Mouse (Mus musculus) embryonic facial prominence, embryonic 13.5 days (tissue): Measurements from ENCODE around the gene Dhx9. TPM values are rescaled to one million over a fixed set of nuclear protein-coding genes. Genes with fewer than 3 reads are reported as not detected.
"Not testable (repeated sequence)": the region's sequence is repeated elsewhere in the genome, so short reads cannot be mapped to it uniquely, and the experiment has no call there.

ENCODE experiments used
- ATAC-seq: fragments of 200-750 bp; cut with Nextera tagmentation; 2 replicates; pipeline ENCODE4 v1.8.0; 2017; ENCODE audit warnings: low read depth; ENCODE audit not compliant: insufficient number of reproducible peaks, insufficient read depth, low FRiP score, low TSS enrichment
- H3K27ac ChIP-seq: fragments of 300-500 bp; sonication (generic); 2 replicates; pipeline ENCODE4 v1.5.1; 2015; ENCODE audit warnings: moderate library complexity, mild to moderate bottlenecking, inconsistent platforms
- H3K27me3 ChIP-seq: fragments of 300-500 bp; sonication (generic); 2 replicates; pipeline ENCODE4 v1.6.1; 2015; ENCODE audit warnings: mild to moderate bottlenecking, inconsistent platforms
- H3K36me3 ChIP-seq: fragments of 300-500 bp; sonication (generic); 2 replicates; pipeline ENCODE4 v1.6.1; 2015; ENCODE audit warnings: mild to moderate bottlenecking, inconsistent platforms
- H3K4me1 ChIP-seq: fragments of 300-500 bp; sonication (generic); 2 replicates; pipeline ENCODE4 v1.6.1; 2015; ENCODE audit warnings: inconsistent platforms
- H3K4me2 ChIP-seq: fragments of 300-500 bp; sonication (generic); 2 replicates; pipeline ENCODE4 v1.6.1; 2015; ENCODE audit warnings: moderate library complexity, mild to moderate bottlenecking, inconsistent platforms
- H3K4me3 ChIP-seq: fragments of 300-500 bp; sonication (generic); 2 replicates; pipeline ENCODE4 v1.5.1; 2015; ENCODE audit warnings: mild to moderate bottlenecking, inconsistent platforms
- H3K9ac ChIP-seq: fragments of 300-500 bp; sonication (generic); 2 replicates; pipeline ENCODE4 v1.6.1; 2015; ENCODE audit warnings: mild to moderate bottlenecking, inconsistent platforms
- H3K9me3 ChIP-seq: fragments of 300-500 bp; sonication (generic); 2 replicates; pipeline ENCODE4 v1.6.1; 2016; ENCODE audit warnings: inconsistent platforms
- WGBS: fragments of 180-500 bp; shearing (Covaris S2); methylation state at CpG from one replicate; pipeline ENCODE4 v1.1.7; 2015; ENCODE audit warnings: mixed read lengths; 5-methylcytosine and 5-hydroxymethylcytosine counted together
- polyA plus RNA-seq: library from polyadenylated mRNA; unstranded; fragments of >200 nt; fragmentation: Nextera tagmentation; extraction: Ambion mirVana; gene quantifications from 2 replicates; pipeline ENCODE4 v1.2.1, GENCODE M21; 2015

The Dhx9 gene
- polyA plus RNA-seq, 1 experiment from 2014 or later: 49.0 TPM

GRCm38 (mm10) chr1:153501644-153502321 is 14.3 kb upstream of the Dhx9 start:
- H3K27ac ChIP-seq: no peak overlapping the region
- H3K9ac ChIP-seq: no peak overlapping the region
- H3K4me1 ChIP-seq: no peaks in the 10 kb centered on the region
- H3K27me3 ChIP-seq: no peaks in the 10 kb centered on the region
- no peaks in the 10 kb centered on the region for H3K36me3 ChIP-seq
- no peak for ATAC-seq
- H3K9me3 ChIP-seq: no peaks in the 10 kb centered on the region
- H3K4me3 ChIP-seq: no peak overlapping the region
- WGBS: 51% methylated on average over 5 of the region's 5 CpGs
- H3K4me2 ChIP-seq: no peak overlapping the region

- Histone ChIP-seq H3K9me3 (no peaks in the 10 kb centered on the region), H3K36me3 (no peaks in the 10 kb centered on the region), H3K27me3 (no peaks in the 10 kb centered on the region), H3K9ac (no peak overlapping the region), H3K27ac (no peak overlapping the region), H3K4me1 (no peaks in the 10 kb centered on the region), H3K4me2 (no peak overlapping the region), H3K4me3 (no peak overlapping the region)
- ATAC-seq: no peak
- WGBS: 88% methylated on average over 9 of the region's 9 CpGs
Measured at GRCm38 (mm10) chr1:153500030-153500429, 12.6 kb upstream of the Dhx9 start.

GRCm38 (mm10) chr1:153496030-153496429 is 8.6 kb upstream of the Dhx9 start:
- H3K27ac ChIP-seq: no peak overlapping the region
- no peak overlapping the region for H3K9ac ChIP-seq
- no peak overlapping the region for H3K4me2 ChIP-seq
- 81% methylated on average over 3 of the region's 3 CpGs for WGBS
- H3K9me3 ChIP-seq: no peaks in the 10 kb centered on the region
- ATAC-seq: no peak
- no peaks in the 10 kb centered on the region for H3K36me3 ChIP-seq
- no peaks in the 10 kb centered on the region for H3K27me3 ChIP-seq
- no peak overlapping the region for H3K4me3 ChIP-seq
- H3K4me1 ChIP-seq: no peaks in the 10 kb centered on the region

- no peak for ATAC-seq
- H3K27me3 ChIP-seq: no peaks in the 10 kb centered on the region
Measured at GRCm38 (mm10) chr1:153493931-153494330, 6.5 kb upstream of the Dhx9 start.

GRCm38 (mm10) chr1:153493338-153493737 is 5.9 kb upstream of the Dhx9 start:
- WGBS: 16% methylated on average over 4 of the region's 4 CpGs
- H3K4me1 ChIP-seq: no peaks in the 10 kb centered on the region
- H3K4me2 ChIP-seq: no peak overlapping the region
- H3K36me3 ChIP-seq: no peaks in the 10 kb centered on the region
- H3K27me3 ChIP-seq: no peaks in the 10 kb centered on the region
- no peak overlapping the region for H3K4me3 ChIP-seq
- H3K27ac ChIP-seq: no peak overlapping the region
- ATAC-seq: no peak
- H3K9ac ChIP-seq: no peak overlapping the region
- H3K9me3 ChIP-seq: no peaks in the 10 kb centered on the region

More at GRCm38 (mm10) chr1:153493931-153494330, 6.5 kb upstream of the Dhx9 start:
- H3K9ac ChIP-seq: no peak overlapping the region
- WGBS: 27% methylated on average over 6 of the region's 6 CpGs
- H3K36me3 ChIP-seq: no peaks in the 10 kb centered on the region
- H3K9me3 ChIP-seq: no peaks in the 10 kb centered on the region
- H3K4me2 ChIP-seq: no peak overlapping the region
- H3K4me3 ChIP-seq: no peak overlapping the region
- H3K4me1 ChIP-seq: no peaks in the 10 kb centered on the region
- no peak overlapping the region for H3K27ac ChIP-seq

GRCm38 (mm10) chr1:153491822-153492221 is 4.4 kb upstream of the Dhx9 start:
- whole genome bisulfite sequencing: 91% methylated on average over 1 of the region's 1 CpGs
- ATAC-seq: no peak

GRCm38 (mm10) chr1:153491345-153491744 is 3.9 kb upstream of the Dhx9 start:
- Histone ChIP-seq H3K27me3 (no peaks in the 10 kb centered on the region), H3K27ac (no peak overlapping the region), H3K4me2 (no peak overlapping the region), H3K4me1 (no peaks in the 10 kb centered on the region), H3K9ac (no peak overlapping the region), H3K36me3 (no peaks in the 10 kb centered on the region), H3K9me3 (no peaks in the 10 kb centered on the region), H3K4me3 (no peak overlapping the region)
- WGBS: 76% methylated on average over 2 of the region's 2 CpGs
- no peak for ATAC-seq

More at GRCm38 (mm10) chr1:153491822-153492221, 4.4 kb upstream of the Dhx9 start:
- Histone ChIP-seq H3K27me3 (no peaks in the 10 kb centered on the region), H3K9me3 (no peaks in the 10 kb centered on the region), H3K36me3 (no peaks in the 10 kb centered on the region), H3K27ac (no peak overlapping the region), H3K4me3 (no peak overlapping the region), H3K4me2 (no peak overlapping the region), H3K4me1 (no peaks in the 10 kb centered on the region), H3K9ac (no peak overlapping the region)

- Histone ChIP-seq H3K27ac (no peak overlapping the region), H3K36me3 (no peaks in the 10 kb centered on the region), H3K4me1 (peaks cover 10% of the 10 kb centered on the region), H3K4me3 (no peak overlapping the region), H3K4me2 (no peak overlapping the region), H3K9me3 (no peaks in the 10 kb centered on the region), H3K27me3 (no peaks in the 10 kb centered on the region), H3K9ac (no peak overlapping the region)
- ATAC-seq: no peak
- 86% methylated on average over 4 of the region's 4 CpGs for WGBS
Measured at GRCm38 (mm10) chr1:153489963-153490362, 2.5 kb upstream of the Dhx9 start.

GRCm38 (mm10) chr1:153489540-153489939 is 2.1 kb upstream of the Dhx9 start:
- Histone ChIP-seq H3K4me3 (no peak overlapping the region), H3K36me3 (no peaks in the 10 kb centered on the region), H3K27ac (no peak overlapping the region), H3K9ac (no peak overlapping the region), H3K9me3 (no peaks in the 10 kb centered on the region), H3K27me3 (no peaks in the 10 kb centered on the region), H3K4me2 (no peak overlapping the region), H3K4me1 (peaks cover 14% of the 10 kb centered on the region)
- 60% methylated on average over 2 of the region's 2 CpGs for WGBS
- no peak for ATAC-seq

- H3K4me3 ChIP-seq: no peak overlapping the region
- no peak for ATAC-seq
- no peaks in the 10 kb centered on the region for H3K9me3 ChIP-seq
- no peak overlapping the region for H3K4me2 ChIP-seq
- H3K9ac ChIP-seq: no peak overlapping the region
- no peaks in the 10 kb centered on the region for H3K27me3 ChIP-seq
- H3K4me1 ChIP-seq: peaks cover 18% of the 10 kb centered on the region
- no peaks in the 10 kb centered on the region for H3K36me3 ChIP-seq
- WGBS: 51% methylated on average over 7 of the region's 7 CpGs
- H3K27ac ChIP-seq: no peak overlapping the region
Measured at GRCm38 (mm10) chr1:153489132-153489531, 1.7 kb upstream of the Dhx9 start.

- no peaks in the 10 kb centered on the region for H3K9me3 ChIP-seq
- peaks cover 24% of the 10 kb centered on the region for H3K4me1 ChIP-seq
- peak overlapping the region; percentile 83 for H3K4me2 ChIP-seq
- peak overlapping the region; percentile 93 for H3K27ac ChIP-seq
- H3K27me3 ChIP-seq: no peaks in the 10 kb centered on the region
- peak; percentile 71 for ATAC-seq
- peak overlapping the region; percentile 99 for H3K4me3 ChIP-seq
- peak overlapping the region; percentile 100 for H3K9ac ChIP-seq
- H3K36me3 ChIP-seq: peaks cover 11% of the 10 kb centered on the region
- WGBS: under 1% methylated on average over 61 of the region's 64 CpGs
Measured at GRCm38 (mm10) chr1:153486767-153487499, 527 bp downstream of the Dhx9 start.

- ATAC-seq, H3K9me3 ChIP-seq, H3K27ac ChIP-seq, H3K27me3 ChIP-seq: not testable (repeated sequence)
- H3K9ac ChIP-seq: peak overlapping the region; percentile 100
- peak overlapping the region; percentile 83 for H3K4me2 ChIP-seq
- H3K36me3 ChIP-seq: peaks cover 18% of the 10 kb centered on the region
- H3K4me3 ChIP-seq: peak overlapping the region; percentile 99
- H3K4me1 ChIP-seq: peaks cover 24% of the 10 kb centered on the region
- 12% methylated on average over 6 of the region's 6 CpGs for WGBS
Measured at GRCm38 (mm10) chr1:153486120-153486519, 1.3 kb downstream of the Dhx9 start.
